Mouse (Mus musculus) myocyte (in vitro differentiated cells): ENCODE measurements around the gene Col9a3.

Experiments
- E2F4 ChIP-seq: IDR thresholded peaks from one replicate; pipeline ENCODE4 v1.6.1; 2011; ENCODE audit warnings: mild to moderate bottlenecking, control low read depth, moderate library complexity; ENCODE audit not compliant: insufficient read depth
- MAX ChIP-seq: IDR thresholded peaks from one replicate; pipeline ENCODE4 v1.6.1; 2011; ENCODE audit warnings: low read depth, mild to moderate bottlenecking, control low read depth
- POLR2A ChIP-seq: IDR thresholded peaks from one replicate; pipeline ENCODE4 v1.6.1; 2011; ENCODE audit warnings: low read depth, mild to moderate bottlenecking, control low read depth, moderate library complexity; ENCODE audit not compliant: insufficient read length

DNA sequence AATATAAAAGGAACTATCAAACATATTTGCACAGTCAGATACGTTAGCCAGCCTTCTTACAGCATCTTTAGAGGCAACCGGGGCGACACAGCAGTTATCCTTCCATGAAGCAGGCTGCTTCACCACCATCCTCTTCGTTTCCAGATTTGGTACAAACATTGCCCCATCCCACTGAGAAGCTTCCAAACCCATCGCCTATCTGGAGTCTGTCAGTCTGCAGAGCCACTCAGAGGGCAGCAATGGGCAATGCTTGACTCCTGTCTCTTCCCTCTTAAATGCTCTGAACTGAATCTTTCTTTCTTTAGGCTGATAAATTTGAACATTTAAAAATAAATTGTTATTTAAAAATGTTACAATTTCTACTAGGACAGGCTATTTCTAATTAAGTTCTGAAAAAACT lies 60.8 kb downstream of the Col9a3 start:
- no peak for TF ChIP-seq POLR2A
- no peak for TF ChIP-seq E2F4
- no peak for TF ChIP-seq MAX
